Comparison of ENCODE assay signal across 28 mouse cellular contexts in the genomic region with DNA sequence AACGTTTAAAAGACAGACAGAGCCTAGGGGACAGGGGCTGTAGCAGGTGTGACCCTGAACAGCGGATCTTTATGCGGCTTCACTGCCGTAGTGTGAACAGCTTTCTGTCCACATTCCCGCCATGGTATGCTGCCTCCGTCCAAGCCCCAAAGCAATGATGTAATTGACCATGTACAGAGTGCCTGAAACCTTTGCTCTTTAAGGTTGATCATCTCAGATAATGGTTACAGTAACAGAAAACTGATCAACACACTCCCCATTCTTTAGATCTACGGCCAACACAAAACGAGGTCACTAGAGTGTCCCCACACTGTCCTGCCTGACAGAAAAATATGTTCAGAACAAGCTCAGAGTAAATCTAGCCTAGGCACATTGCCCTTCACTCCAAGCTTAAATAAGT. TPM values are rescaled to one million over a fixed set of nuclear protein-coding genes. Genes with fewer than 3 reads are reported as not detected.
DNase-seq lines count a peak whose midpoint lies in the region; ATAC-seq lines count a peak whose summit lies in the region.
"Had no signal": no experiment of that assay in that cellular context is flagged by ENCODE, and none has a peak within 500 bp of the region (broad histone marks: within the 10 kb centered on the region; RNA-seq: fewer than 3 reads in every experiment).

No protein-coding gene starts in this region.

- no peaks in the 10 kb centered on the region for H3K9me3 ChIP-seq in intestine, embryonic 16.5 days (ENCODE audit: control insufficient read depth, low read length)
- no peaks in the 10 kb centered on the region for H3K9me3 ChIP-seq in intestine, embryonic 15.5 days
- H3K9me3 ChIP-seq in midbrain, embryonic 11.5 days (ENCODE audit: control insufficient read depth, low read length): no peaks in the 10 kb centered on the region
- no peaks in the 10 kb centered on the region for H3K9me3 ChIP-seq in midbrain, embryonic 13.5 days
- H3K9me3 ChIP-seq in liver, embryonic 15.5 days (replicated peaks): no peaks in the 10 kb centered on the region
- H3K9me3 ChIP-seq: forebrain, embryonic 10.5 days; forebrain, embryonic 13.5 days; G1E; heart, embryonic 12.5 days; heart, embryonic 15.5 days; hindbrain, embryonic 15.5 days had no signal

- WGBS in intestine, embryonic 16.5 days: 82% methylated on average over 8 of the region's 8 CpGs
- 83% methylated on average over 8 of the region's 8 CpGs for WGBS in intestine, embryonic 15.5 days
- WGBS in midbrain, embryonic 11.5 days: 90% methylated on average over 8 of the region's 8 CpGs
- 90% methylated on average over 8 of the region's 8 CpGs for WGBS in midbrain, embryonic 13.5 days
- 64% methylated on average over 8 of the region's 8 CpGs for WGBS in liver, embryonic 15.5 days (ENCODE audit: insufficient replicate concordance)

- no peaks in the 10 kb centered on the region for H3K4me1 ChIP-seq in intestine, embryonic 16.5 days (ENCODE audit: control insufficient read depth, insufficient read depth, low read length)
- H3K4me1 ChIP-seq in intestine, embryonic 15.5 days (replicated peaks): 0 out of 2 replicates have a peak, but pooled peaks cover 3% of the 10 kb centered on the region
- H3K4me1 ChIP-seq in midbrain, embryonic 11.5 days (ENCODE audit: control insufficient read depth, insufficient read depth, low read length): 0 out of 2 replicates have a peak, but pooled peaks cover 3% of the 10 kb centered on the region
- H3K4me1 ChIP-seq in midbrain, embryonic 13.5 days (replicated peaks): 0 out of 2 replicates have a peak, but pooled peaks cover 11% of the 10 kb centered on the region
- H3K4me1 ChIP-seq in liver, embryonic 15.5 days (replicated peaks): 0 out of 2 replicates have a peak, but pooled peaks cover 7% of the 10 kb centered on the region
- H3K4me1 ChIP-seq: heart, embryonic 12.5 days; heart, embryonic 15.5 days; hindbrain, embryonic 15.5 days had no signal

- no peak overlapping the region for H3K4me2 ChIP-seq in intestine, embryonic 16.5 days (ENCODE audit: low read depth, low read length)
- H3K4me2 ChIP-seq in intestine, embryonic 15.5 days (replicated peaks): no peak overlapping the region
- H3K4me2 ChIP-seq in midbrain, embryonic 11.5 days: no peak overlapping the region
- H3K4me2 ChIP-seq in midbrain, embryonic 13.5 days (replicated peaks): no peak overlapping the region
- H3K4me2 ChIP-seq in liver, embryonic 15.5 days: no peak overlapping the region
- H3K4me2 ChIP-seq: forebrain, embryonic 13.5 days; heart, embryonic 12.5 days; heart, embryonic 15.5 days; hindbrain, embryonic 15.5 days had no signal

- H3K4me3 ChIP-seq in intestine, embryonic 16.5 days (ENCODE audit: low read length): no peak overlapping the region
- no peak overlapping the region for H3K4me3 ChIP-seq in intestine, embryonic 15.5 days (replicated peaks)
- no peak overlapping the region for H3K4me3 ChIP-seq in midbrain, embryonic 11.5 days (ENCODE audit: low read depth, low read length)
- H3K4me3 ChIP-seq in midbrain, embryonic 13.5 days (replicated peaks): no peak overlapping the region
- H3K4me3 ChIP-seq in liver, embryonic 15.5 days (replicated peaks): no peak overlapping the region
- H3K4me3 ChIP-seq: forebrain, embryonic 10.5 days; forebrain, embryonic 13.5 days; gastrocnemius, adult 2 months; heart, embryonic 12.5 days; heart, embryonic 15.5 days; hindbrain, embryonic 15.5 days had no signal

- no peaks in the 10 kb centered on the region for H3K36me3 ChIP-seq in intestine, embryonic 16.5 days (ENCODE audit: control insufficient read depth, insufficient read depth, low read length)
- H3K36me3 ChIP-seq in intestine, embryonic 15.5 days: no peaks in the 10 kb centered on the region
- no peaks in the 10 kb centered on the region for H3K36me3 ChIP-seq in midbrain, embryonic 11.5 days (ENCODE audit: control insufficient read depth, insufficient read depth, low read length)
- H3K36me3 ChIP-seq in midbrain, embryonic 13.5 days: no peaks in the 10 kb centered on the region
- H3K36me3 ChIP-seq in liver, embryonic 15.5 days (replicated peaks): no peaks in the 10 kb centered on the region
- H3K36me3 ChIP-seq: forebrain, embryonic 10.5 days; G1E; heart, embryonic 12.5 days; heart, embryonic 15.5 days; hindbrain, embryonic 15.5 days had no signal

- no peak overlapping the region for H3K9ac ChIP-seq in intestine, embryonic 16.5 days (ENCODE audit: low read depth, low read length)
- H3K9ac ChIP-seq in intestine, embryonic 15.5 days: no peak overlapping the region
- H3K9ac ChIP-seq in midbrain, embryonic 11.5 days (ENCODE audit: low read length): no peak overlapping the region
- H3K9ac ChIP-seq in midbrain, embryonic 13.5 days (replicated peaks): no peak overlapping the region
- no peak overlapping the region for H3K9ac ChIP-seq in liver, embryonic 15.5 days
- H3K9ac ChIP-seq: forebrain, embryonic 13.5 days; heart, embryonic 12.5 days; heart, embryonic 15.5 days; hindbrain, embryonic 15.5 days had no signal

- peak; percentile 37 for DNase-seq in midbrain, embryonic 11.5 days (ENCODE audit: low spot score, missing footprints)
- peak; percentile 21 for DNase-seq in yolk sac, embryonic 10.5 days (ENCODE audit: low spot score)
- DNase-seq in natural killer cell, adult 2 months (ENCODE audit: low spot score in 2 of 2): no peak
- DNase-seq in kidney, postnatal 14 days: no peak
- DNase-seq: adrenal gland, postnatal 10 days; adrenal gland, postnatal 36 days; B cell, adult 2 months; cerebellum, adult 18-20 months; cerebellum, adult 9-10 months; cerebellum, postnatal 14 days; gastrocnemius, adult 2 months; gastrocnemius, postnatal 14 days; heart, adult 18-20 months; heart, postnatal 10 days; heart, postnatal 4 days had no signal

- H3K27ac ChIP-seq in intestine, embryonic 16.5 days (ENCODE audit: low read length): no peak overlapping the region
- H3K27ac ChIP-seq in intestine, embryonic 15.5 days: no peak overlapping the region
- H3K27ac ChIP-seq in midbrain, embryonic 11.5 days (ENCODE audit: low read depth, low read length): no peak overlapping the region
- H3K27ac ChIP-seq in midbrain, embryonic 13.5 days: no peak overlapping the region
- H3K27ac ChIP-seq in liver, embryonic 15.5 days (replicated peaks): peak overlapping the region; percentile 63
- H3K27ac ChIP-seq: forebrain, embryonic 10.5 days; forebrain, embryonic 13.5 days; gastrocnemius, adult 2 months; heart, embryonic 15.5 days; hindbrain, embryonic 15.5 days had no signal

- peak; percentile 37 for ATAC-seq in intestine, embryonic 16.5 days
- no peak for ATAC-seq in intestine, embryonic 15.5 days
- ATAC-seq in midbrain, embryonic 11.5 days (ENCODE audit: low FRiP score): no peak
- ATAC-seq in midbrain, embryonic 13.5 days: no peak
- ATAC-seq in liver, embryonic 15.5 days (ENCODE audit: insufficient read depth): peak; percentile 79
- ATAC-seq: forebrain, embryonic 16.5 days; Patski had no signal

- no peaks in the 10 kb centered on the region for H3K27me3 ChIP-seq in intestine, embryonic 16.5 days (replicated peaks; ENCODE audit: control insufficient read depth, insufficient read depth, low read length)
- H3K27me3 ChIP-seq in intestine, embryonic 15.5 days (replicated peaks): no peaks in the 10 kb centered on the region
- H3K27me3 ChIP-seq in midbrain, embryonic 11.5 days (ENCODE audit: control insufficient read depth, insufficient read depth, low read length): no peaks in the 10 kb centered on the region
- H3K27me3 ChIP-seq in midbrain, embryonic 13.5 days: no peaks in the 10 kb centered on the region
- H3K27me3 ChIP-seq in liver, embryonic 15.5 days: no peaks in the 10 kb centered on the region
- H3K27me3 ChIP-seq: CH12.LX; forebrain, embryonic 13.5 days; heart, embryonic 12.5 days; heart, embryonic 15.5 days; hindbrain, embryonic 15.5 days had no signal

RNA-seq across cellular contexts. Expression of gene Crot, which starts 48.8 kb away (rescaled TPM):
- polyA plus RNA-seq in intestine, embryonic 16.5 days (2015; fragmentation: Nextera tagmentation; extraction: Ambion mirVana): 63.0 and 77.2 TPM in 2 replicates
- polyA plus RNA-seq in intestine, embryonic 15.5 days (2015; fragmentation: Nextera tagmentation; extraction: Ambion mirVana): 51.6 and 55.3 TPM in 2 replicates
- 29.1 and 31.7 TPM in 2 replicates for polyA plus RNA-seq in midbrain, embryonic 11.5 days (2014; fragmentation: Nextera tagmentation; extraction: Ambion mirVana)
- 17.8 and 19.2 TPM in 2 replicates for polyA plus RNA-seq in midbrain, embryonic 13.5 days (2015; fragmentation: Nextera tagmentation; extraction: Ambion mirVana)
- 58.1 and 58.3 TPM in 2 replicates for polyA plus RNA-seq in liver, embryonic 15.5 days (2015; fragmentation: Nextera tagmentation; extraction: Ambion mirVana)

RNA-seq across cellular contexts. Expression of gene Tmem243, which starts 54.6 kb away (rescaled TPM):
- 5.3 and 10.5 TPM in 2 replicates for polyA plus RNA-seq in intestine, embryonic 16.5 days (2015; fragmentation: Nextera tagmentation; extraction: Ambion mirVana)
- 21.9 and 26.6 TPM in 2 replicates for polyA plus RNA-seq in intestine, embryonic 15.5 days (2015; fragmentation: Nextera tagmentation; extraction: Ambion mirVana)
- 23.6 and 23.8 TPM in 2 replicates for polyA plus RNA-seq in midbrain, embryonic 11.5 days (2014; fragmentation: Nextera tagmentation; extraction: Ambion mirVana)
- polyA plus RNA-seq in midbrain, embryonic 13.5 days (2015; fragmentation: Nextera tagmentation; extraction: Ambion mirVana): 15.2 and 15.3 TPM in 2 replicates
- polyA plus RNA-seq in liver, embryonic 15.5 days (2015; fragmentation: Nextera tagmentation; extraction: Ambion mirVana): 10.6 and 10.9 TPM in 2 replicates

Comparison
In these comparisons a context has a peak if more than half of its experiments do, and no peak if none do; other contexts are left out.
1. ATAC-seq: peak in intestine, embryonic 16.5 days (single experiment) and liver, embryonic 15.5 days (single experiment); none in intestine, embryonic 15.5 days (single experiment), midbrain, embryonic 11.5 days (single experiment) and midbrain, embryonic 13.5 days (single experiment).
2. DNase-seq: peak in midbrain, embryonic 11.5 days (single experiment) and yolk sac, embryonic 10.5 days (single experiment); none in natural killer cell, adult 2 months (0 of 2) and kidney, postnatal 14 days (single experiment).